Mouse (Mus musculus): Measurements from ENCODE around the gene Gm3646.

- TF ChIP-seq CTCF (IDR thresholded peaks at IDR 0.05; ENCODE audit: control insufficient read depth, insufficient read depth, low read length), result no peak
- no peak for TF ChIP-seq POLR2A (IDR thresholded peaks at IDR 0.05; ENCODE audit: borderline replicate concordance, control insufficient read depth, low read depth, low read length)
These were observed 19.1 kb upstream of the Gm3646 start for GRCm38 (mm10) chr1:39824240-39824639.
